Mouse (Mus musculus): ENCODE measurements at regions not wholly inside any gene's neighbourhood (a gene's known extent, or its start where the extent isn't known, plus 50 kb on each side); places are given as distances from the start of the nearest gene placed in this dataset.

- peak in 1 of 2 experiments; percentile 36 for DNase-seq (ENCODE audit: low spot score in 2 of 2)
Observed at GRCm38 (mm10) chr13:84760471-84760870, 428.7 kb upstream of the Ccnh start.

- DNase-seq (ENCODE audit: low spot score in 2 of 2), result peak in 1 of 2 experiments; percentile 79
Observed at GRCm38 (mm10) chr13:84760978-84761377, 428.2 kb upstream of the Ccnh start.

- peak; percentile 33 to 41 for DNase-seq (ENCODE audit: low spot score in 2 of 2)
Observed at GRCm38 (mm10) chr13:84761821-84762220, 427.4 kb upstream of the Ccnh start.

GRCm38 (mm10) chr13:84763916-84764315, 425.3 kb upstream of the Ccnh start:
- DNase-seq (ENCODE audit: low spot score in 2 of 2), result no peak

- DNase-seq (ENCODE audit: low spot score in 2 of 2), result no peak
Observed at GRCm38 (mm10) chr13:84771956-84772355, 417.3 kb upstream of the Ccnh start.

- DNase-seq (ENCODE audit: low spot score in 2 of 2), result peak in 1 of 2 experiments; percentile 50
Observed at GRCm38 (mm10) chr13:84783017-84783937, 405.9 kb upstream of the Ccnh start.

GRCm38 (mm10) chr13:84804241-84804980, 384.8 kb upstream of the Ccnh start:
- no peak for DNase-seq (ENCODE audit: low spot score in 2 of 2)

GRCm38 (mm10) chr13:84805190-84805589, 384.0 kb upstream of the Ccnh start:
- peak in 1 of 2 experiments; percentile 62 for DNase-seq (ENCODE audit: low spot score in 2 of 2)

- DNase-seq (ENCODE audit: low spot score in 2 of 2), result no peak
Observed at GRCm38 (mm10) chr13:84809605-84810004, 379.6 kb upstream of the Ccnh start.

All from layer of hippocampus, postnatal 14 days (tissue).